Mouse (Mus musculus) CH12.LX (cell line): ENCODE measurements around the gene Msi2. TPM values are rescaled to one million over a fixed set of nuclear protein-coding genes. Genes with fewer than 3 reads are reported as not detected.

Experiments
- DNase-seq: peaks from one replicate; pipeline ENCODE4 v3.0.0-alpha.2; 2013; ENCODE audit errors: extremely low read depth
- H3K27ac ChIP-seq: 2 replicates; pipeline ENCODE4 v1.5.1; 2012; ENCODE audit warnings: low read depth, mild to moderate bottlenecking, control low read depth, moderate library complexity; ENCODE audit not compliant: insufficient read depth
- H3K27me3 ChIP-seq: replicated peaks from 2 replicates; pipeline ENCODE3; 2012; ENCODE audit warnings: inconsistent platforms
- H3K36me3 ChIP-seq, 2 experiments: replicated peaks in 1 of 2; 2 replicates each; pipeline versions ENCODE3 to v1.6.1; 2012; ENCODE audit warnings: inconsistent platforms in 1 of 2, low read length in 1 of 2, mild to moderate bottlenecking in 1 of 2, mixed read lengths in 1 of 2, moderate library complexity in 1 of 2; ENCODE audit not compliant: control insufficient read depth in 1 of 2, insufficient read depth in 1 of 2
- H3K4me1 ChIP-seq, 2 experiments: 2 replicates each; pipeline ENCODE4 v1.6.1; 2012; ENCODE audit warnings: inconsistent platforms in 1 of 2, moderate library complexity in 1 of 2; ENCODE audit not compliant: insufficient read depth in 2 of 2, control insufficient read depth in 1 of 2
- H3K4me2 ChIP-seq: 2 replicates; pipeline ENCODE4 v1.6.1; 2012; ENCODE audit warnings: low read depth, mild to moderate bottlenecking, control low read depth; ENCODE audit not compliant: poor library complexity, insufficient read depth, severe bottlenecking
- H3K4me3 ChIP-seq, 3 experiments: fragments of 150-350 bp in 1 of 3; sonication (generic) in 1 of 3; replicated peaks in 1 of 3; 2 replicates each; pipeline versions ENCODE3 to v1.5.1; 2011 to 2012; ENCODE audit warnings: low read depth in 2 of 3, low read length in 2 of 3, mild to moderate bottlenecking in 2 of 3, moderate library complexity in 2 of 3, control low read depth in 1 of 3, improper control_type of control experiment in 1 of 3, inconsistent platforms in 1 of 3, mixed read lengths in 1 of 3; ENCODE audit not compliant: poor library complexity in 1 of 3
- H3K79me2 ChIP-seq: replicated peaks from 2 replicates; pipeline ENCODE4 v1.6.1; 2012; ENCODE audit warnings: mild to moderate bottlenecking, moderate library complexity; ENCODE audit not compliant: control insufficient read depth, poor library complexity, insufficient read depth, severe bottlenecking; ENCODE audit errors: extremely low read depth
- H3K9ac ChIP-seq: 2 replicates; pipeline ENCODE4 v1.6.1; 2012; ENCODE audit warnings: low read depth, mild to moderate bottlenecking, control low read depth, moderate library complexity; ENCODE audit not compliant: insufficient read depth
- H3K9me3 ChIP-seq: replicated peaks from 2 replicates; pipeline ENCODE3; 2012; ENCODE audit warnings: low read length, inconsistent platforms, mixed read lengths
- CHD1 ChIP-seq: IDR thresholded peaks from 2 replicates; pipeline ENCODE4 v1.6.1; 2012; ENCODE audit warnings: low read depth, low read length, improper control_type of control experiment, inconsistent platforms
- CTCF ChIP-seq, 2 experiments: IDR thresholded peaks in 1 of 2; conservative IDR thresholded peaks in 1 of 2; 2 replicates each; pipeline ENCODE4 v1.5.1; 2011 to 2012; ENCODE audit warnings: low read depth in 2 of 2, low read length in 2 of 2, improper control_type of control experiment in 1 of 2, inconsistent platforms in 1 of 2, mild to moderate bottlenecking in 1 of 2, moderate library complexity in 1 of 2
- GABPA ChIP-seq: IDR thresholded peaks from 2 replicates; pipeline ENCODE4 v1.6.1; 2012; ENCODE audit warnings: low read depth, low read length, improper control_type of control experiment, inconsistent platforms; ENCODE audit not compliant: insufficient replicate concordance
- HCFC1 ChIP-seq: IDR thresholded peaks from 2 replicates; pipeline ENCODE4 v1.6.1; 2012; ENCODE audit warnings: low read depth, mild to moderate bottlenecking, inconsistent platforms, low read length, improper control_type of control experiment
- IRF4 ChIP-seq: IDR thresholded peaks from 2 replicates; pipeline ENCODE4 v1.6.1; 2014; ENCODE audit warnings: low read depth, mild to moderate bottlenecking, inconsistent platforms, low read length, improper control_type of control experiment
- KAT2A ChIP-seq: IDR thresholded peaks from 2 replicates; pipeline ENCODE4 v1.6.1; 2012; ENCODE audit warnings: low read length, improper control_type of control experiment, inconsistent platforms; ENCODE audit not compliant: insufficient replicate concordance
- MAX ChIP-seq: IDR thresholded peaks from 2 replicates; pipeline ENCODE4 v1.6.1; 2011; ENCODE audit warnings: low read length, improper control_type of control experiment
- MAZ ChIP-seq: IDR thresholded peaks from 2 replicates; pipeline ENCODE4 v1.6.1; 2012; ENCODE audit warnings: low read depth, mild to moderate bottlenecking, inconsistent platforms, low read length, improper control_type of control experiment, moderate library complexity
- MXI1 ChIP-seq: IDR thresholded peaks from 2 replicates; pipeline ENCODE4 v1.6.1; 2011; ENCODE audit warnings: mild to moderate bottlenecking, low read depth, low read length, improper control_type of control experiment
- MYC ChIP-seq: IDR thresholded peaks from 2 replicates; pipeline ENCODE4 v1.6.1; 2011; ENCODE audit warnings: low read depth, mild to moderate bottlenecking, improper control_type of control experiment, low read length
- PAX5 ChIP-seq: IDR thresholded peaks from 2 replicates; pipeline ENCODE4 v1.6.1; 2012; ENCODE audit warnings: low read length, inconsistent platforms, mixed read lengths
- RCOR1 ChIP-seq: conservative IDR thresholded peaks from 2 replicates; pipeline ENCODE4 v1.6.1; 2012; ENCODE audit warnings: low read depth, mild to moderate bottlenecking, inconsistent platforms, low read length, improper control_type of control experiment
- TCF12 ChIP-seq: IDR thresholded peaks from 2 replicates; pipeline ENCODE4 v1.6.1; 2014; ENCODE audit warnings: low read depth, mild to moderate bottlenecking, inconsistent platforms, low read length, improper control_type of control experiment
- ZC3H11A ChIP-seq: IDR thresholded peaks from 2 replicates; pipeline ENCODE4 v1.6.1; 2012; ENCODE audit warnings: low read depth, mild to moderate bottlenecking, inconsistent platforms, low read length, improper control_type of control experiment
- ZKSCAN1 ChIP-seq: IDR thresholded peaks from 2 replicates; pipeline ENCODE4 v1.6.1; 2012; ENCODE audit warnings: low read depth, inconsistent platforms, low read length, improper control_type of control experiment, borderline replicate concordance
- ZNF384 ChIP-seq: IDR thresholded peaks from 2 replicates; pipeline ENCODE4 v1.6.1; 2012; ENCODE audit warnings: low read depth, low read length, improper control_type of control experiment, inconsistent platforms
- dilution Hi-C: fragments of 300-500 bp; cut with MboI; formaldehyde crosslinking; loops from 2 replicates; pipeline ENCODE4 v1.14.3; 2020; ENCODE audit warnings: low sequenced_read_pairs; ENCODE audit not compliant: extremely low pct_unique_long_range_greater_than_20kb, extremely low pct_ligation_motif_present
- in situ Hi-C: fragments of 300-500 bp; cut with MboI; formaldehyde crosslinking; loops from 3 replicates; pipeline ENCODE4 v1.14.3; 2019; ENCODE audit warnings: low sequenced_read_pairs, low pct_ligation_motif_present, low pct_unique_long_range_greater_than_20kb, mixed read lengths
- polyA plus RNA-seq: library from polyadenylated mRNA; unstranded; fragments of >175 nt; gene quantifications from 2 replicates; pipeline ENCODE4 v1.2.1, GENCODE M21; 2012; ENCODE audit warnings: low read depth; ENCODE audit not compliant: insufficient read length
- total RNA-seq, 2 experiments: library from RNA; depleted of rRNA; stranded (reverse); fragments of 300-350 nt in 1 of 2; fragments of >200 nt in 1 of 2; gene quantifications; 2 replicates each; pipeline ENCODE4 v1.2.3; 2012 to 2014

Msi2 gene
- total and polyA plus RNA-seq, 3 experiments = 40.3 to 73.1 (median 52.6) TPM

DNA sequence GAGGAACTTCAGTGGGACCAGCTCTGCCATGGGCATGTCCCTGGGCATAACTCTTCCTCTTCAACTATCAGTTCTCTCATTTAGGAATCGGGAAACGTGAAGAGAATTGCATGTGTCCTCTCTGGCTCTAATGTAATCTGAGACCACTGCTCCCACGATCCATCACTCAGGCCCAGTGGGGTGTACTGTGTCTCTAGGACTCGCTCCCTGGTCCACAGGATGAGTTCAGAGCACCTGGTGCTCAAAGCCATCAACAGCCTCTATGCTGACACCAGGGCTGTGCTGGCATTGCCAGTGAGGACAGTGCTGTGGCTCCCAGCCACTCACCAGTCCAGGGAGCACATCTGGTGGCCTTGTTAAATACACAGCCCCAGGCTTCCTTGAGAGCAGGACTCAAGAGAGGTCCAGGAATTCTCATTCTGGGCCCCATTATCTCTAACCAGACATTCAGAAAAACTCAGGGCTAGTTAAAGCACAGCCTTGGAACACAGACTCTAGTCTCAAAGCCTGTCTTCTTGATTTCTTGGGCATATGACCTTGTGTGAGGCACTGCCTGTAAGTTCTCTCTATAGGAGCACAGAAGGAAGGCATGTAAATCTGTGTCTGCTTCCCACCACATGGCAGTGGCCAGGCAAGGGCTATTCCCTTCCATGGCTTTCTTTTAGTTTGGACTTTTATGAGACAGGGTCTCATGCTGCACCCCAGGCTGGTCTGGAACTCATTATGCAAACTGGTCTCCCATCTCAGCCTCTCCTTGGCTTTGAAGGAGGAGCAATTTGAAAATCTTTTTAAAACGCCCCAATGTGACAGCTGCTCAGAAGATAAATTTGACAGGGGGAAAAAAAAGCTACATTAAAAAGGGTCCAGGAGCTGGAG, 211.5 kb downstream of the Msi2 start:
- TF ChIP-seq MAZ (no peak), IRF4 (no peak), CHD1 (no peak)
- TF ChIP-seq, all 38 proteins: peak for 0
- Histone ChIP-seq H3K4me3 (no peak overlapping the region), H3K9me3 (no peaks in the 10 kb centered on the region), H3K4me2 (no peak overlapping the region), H3K36me3 (peaks cover 6 to 62% of the 10 kb centered on the region in 2 experiments), H3K79me2 (no peaks in the 10 kb centered on the region), H3K27ac (no peak overlapping the region), H3K4me1 (peaks cover 7 to 31% of the 10 kb centered on the region in 2 experiments; a peak in 3 of 4 replicates), H3K27me3 (no peaks in the 10 kb centered on the region), H3K9ac (no peak overlapping the region)
- in situ Hi-C loops = no loop called here
- DNase-seq = no peak
- dilution Hi-C loops = no loop called here

DNA sequence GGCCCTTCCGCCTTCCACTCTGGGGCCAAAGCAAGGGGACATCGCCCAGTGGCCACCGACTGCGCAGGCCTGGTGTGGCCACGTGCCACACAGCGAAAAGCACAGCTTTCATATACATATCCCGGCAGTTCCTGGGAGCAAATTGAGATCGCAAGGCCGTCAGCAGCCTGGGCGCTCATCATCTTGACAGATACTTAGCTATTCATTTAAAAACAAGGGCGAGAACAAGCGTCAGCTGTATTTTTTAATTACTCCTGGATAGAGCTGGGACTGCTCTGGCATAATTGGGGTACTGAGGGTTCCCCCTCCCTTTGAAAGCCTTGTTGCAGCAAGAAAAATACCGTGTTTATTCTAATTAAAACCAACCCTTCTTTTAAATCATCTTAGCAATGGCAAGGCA, 212.2 kb downstream of the Msi2 start:
- no peak for DNase-seq
- in situ Hi-C loops = no loop called here
- no peaks in the 10 kb centered on the region for H3K79me2 ChIP-seq
- no peak overlapping the region for H3K27ac ChIP-seq
- no peaks in the 10 kb centered on the region for H3K27me3 ChIP-seq
- no peak overlapping the region for H3K4me2 ChIP-seq
- H3K36me3 ChIP-seq = peaks cover 6 to 61% of the 10 kb centered on the region in 2 experiments
- H3K4me3 ChIP-seq = no peak overlapping the region
- dilution Hi-C loops = no loop called here
- peaks cover 7 to 27% of the 10 kb centered on the region in 2 experiments; a peak in 3 of 4 replicates for H3K4me1 ChIP-seq
- TF ChIP-seq CHD1 (no peak), CTCF (conservative IDR thresholded peaks at IDR 0.05 in 1 of 2, IDR thresholded peaks at IDR 0.05 in 1 of 2; ENCODE audit: low read depth in 2 of 2, low read length in 2 of 2) (no peak), MAZ (no peak), RCOR1 (no peak)
- H3K9me3 ChIP-seq = no peaks in the 10 kb centered on the region
- no peak overlapping the region for H3K9ac ChIP-seq

DNA sequence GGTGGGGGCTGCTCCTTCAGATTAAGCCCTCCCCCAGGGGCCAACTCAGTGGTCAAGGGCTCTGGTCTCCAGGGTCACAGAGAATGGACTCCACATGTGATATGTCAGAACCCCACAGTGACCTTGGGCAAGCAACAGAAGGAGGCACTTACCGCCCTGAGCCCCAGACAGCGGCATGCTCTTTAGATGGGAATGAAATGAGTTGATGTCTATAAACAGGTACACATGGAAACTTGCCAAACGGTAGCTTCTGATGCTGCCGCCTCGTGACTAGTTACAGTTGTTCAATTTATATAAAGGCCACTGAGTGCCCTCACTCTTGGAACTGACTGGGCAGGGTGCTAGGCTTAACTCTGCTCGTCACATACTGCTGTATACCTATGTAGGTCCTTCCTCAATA, 215.7 kb downstream of the Msi2 start:
- H3K9ac ChIP-seq = no peak overlapping the region

More for the DNA sequence above, 215.7 kb downstream of the Msi2 start:
- Histone ChIP-seq H3K4me3 (no peak overlapping the region), H3K9me3 (no peaks in the 10 kb centered on the region), H3K4me1 (peaks cover 0 to 19% of the 10 kb centered on the region in 2 experiments; a peak in 2 of 4 replicates), H3K27ac (no peak overlapping the region), H3K27me3 (no peaks in the 10 kb centered on the region), H3K36me3 (peaks cover 0 to 48% of the 10 kb centered on the region in 2 experiments), H3K79me2 (no peaks in the 10 kb centered on the region), H3K4me2 (no peak overlapping the region)
- no peak for DNase-seq
- dilution Hi-C loops (no loop called here), in situ Hi-C loops (no loop called here)
- no peak for TF ChIP-seq ZKSCAN1
- no peak for TF ChIP-seq HCFC1
- TF ChIP-seq MYC = no peak
- no peak for TF ChIP-seq MAZ
- TF ChIP-seq TCF12 = no peak
- no peak for TF ChIP-seq KAT2A
- TF ChIP-seq ZNF384 = no peak
- no peak for TF ChIP-seq CTCF (conservative IDR thresholded peaks at IDR 0.05 in 1 of 2, IDR thresholded peaks at IDR 0.05 in 1 of 2; ENCODE audit: low read depth in 2 of 2, low read length in 2 of 2)
- no peak for TF ChIP-seq PAX5
- TF ChIP-seq MAX = no peak
- no peak for TF ChIP-seq GABPA
- TF ChIP-seq ZC3H11A = no peak
- no peak for TF ChIP-seq MXI1
